Mouse (Mus musculus): Measurements from ENCODE around the gene Cphx1.
"Not testable (repeated sequence)": the region's sequence is repeated elsewhere in the genome, so short reads cannot be mapped to it uniquely, and the experiment has no call there.

- not testable (repeated sequence) for TF ChIP-seq HCFC1 (IDR thresholded peaks at IDR 0.05; ENCODE audit: borderline replicate concordance, insufficient read depth, low read length); ZNF384 (IDR thresholded peaks at IDR 0.05; ENCODE audit: low read depth, low read length); ZC3H11A (IDR thresholded peaks at IDR 0.05; ENCODE audit: borderline replicate concordance, low read depth, low read length); MAFK (IDR thresholded peaks at IDR 0.05; ENCODE audit: insufficient read depth, low read depth, low read length); CHD2 (IDR thresholded peaks at IDR 0.05; ENCODE audit: low read depth, low read length)
Measured at GRCm38 (mm10) chr14:25938004-25938403, at the start of gene Cphx1.
